Mouse (Mus musculus): ENCODE measurements around the gene Glis3.

Glis3 gene

DNA sequence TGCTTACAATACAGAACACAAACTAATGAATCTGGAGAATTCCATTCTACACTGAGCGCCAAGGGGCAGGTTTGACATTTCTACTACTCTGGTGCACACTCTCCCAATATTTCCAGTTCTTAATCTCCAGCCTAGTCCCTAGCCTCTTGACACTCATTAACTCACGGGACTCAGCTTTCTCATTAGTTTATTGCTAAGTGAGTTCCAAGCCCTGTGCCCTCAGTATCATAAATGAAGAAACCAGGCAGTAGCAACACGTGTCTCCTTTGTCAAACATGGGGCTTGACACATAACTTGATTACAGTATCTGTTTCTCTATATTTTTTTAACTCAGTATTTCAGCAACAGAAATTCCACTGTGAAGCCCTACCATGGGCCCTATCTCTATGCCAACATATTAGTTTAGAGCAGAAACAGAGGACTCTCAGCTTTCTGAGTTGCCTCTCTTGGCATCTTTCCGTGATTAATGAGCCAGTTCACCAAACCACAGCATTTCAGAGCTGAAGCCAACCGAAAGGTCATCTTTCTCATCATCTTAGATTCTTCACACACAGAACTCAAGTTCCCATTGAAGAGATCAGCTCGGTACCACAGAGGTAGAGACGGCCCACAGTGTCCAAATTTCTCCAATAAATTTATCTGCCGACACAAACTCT lies 186.1 kb downstream of the Glis3 start:
- no peak for DNase-seq (ENCODE audit: low spot score in 2 of 2)

DNA sequence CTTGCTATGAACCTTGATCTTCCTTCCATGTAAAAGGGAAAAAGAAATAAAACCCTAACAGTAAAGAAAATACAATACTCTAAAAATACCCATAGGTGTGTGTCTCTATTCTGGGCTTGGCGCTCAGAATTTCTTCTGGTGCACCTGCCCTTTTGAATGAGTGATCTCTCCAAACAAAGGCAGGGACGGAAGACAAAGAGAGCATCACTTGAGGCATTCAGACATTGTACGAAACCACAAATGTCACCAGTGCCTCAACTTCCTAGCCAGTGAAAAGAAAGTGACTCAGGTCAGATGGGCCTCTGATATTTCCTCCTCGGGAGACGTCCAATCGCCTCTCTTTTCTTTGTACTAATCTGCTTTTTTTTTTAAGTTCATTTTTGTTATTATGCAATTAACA lies 201.8 kb downstream of the Glis3 start:
- no peak for DNase-seq (ENCODE audit: low spot score in 2 of 2)

DNA sequence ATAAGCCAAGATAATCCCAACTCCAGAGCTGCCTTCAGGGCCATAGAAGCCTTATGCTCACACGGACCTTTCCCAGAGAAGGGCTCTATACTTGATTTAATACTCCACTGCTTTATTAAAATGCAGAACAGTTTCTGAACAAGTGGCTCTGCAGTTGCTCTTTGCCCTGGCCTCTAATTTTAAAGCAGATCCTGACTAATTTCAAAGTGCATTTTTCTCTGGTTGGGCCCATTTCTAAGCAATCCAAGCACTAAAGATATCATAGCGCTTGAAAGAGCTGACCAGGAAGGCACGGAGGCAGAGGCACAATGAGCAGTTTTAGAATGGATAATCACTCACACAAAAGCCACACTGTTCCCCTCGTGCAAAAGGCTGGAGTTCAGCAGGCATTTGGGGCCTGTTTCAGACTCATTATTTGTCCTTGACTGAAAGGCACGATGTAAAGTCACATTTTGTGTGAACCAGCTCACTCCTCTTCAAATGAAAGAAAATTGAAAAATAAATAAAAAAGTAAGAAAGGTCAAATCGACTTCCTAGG lies 202.5 kb downstream of the Glis3 start:
- no peak for DNase-seq (ENCODE audit: low spot score in 2 of 2)

DNA sequence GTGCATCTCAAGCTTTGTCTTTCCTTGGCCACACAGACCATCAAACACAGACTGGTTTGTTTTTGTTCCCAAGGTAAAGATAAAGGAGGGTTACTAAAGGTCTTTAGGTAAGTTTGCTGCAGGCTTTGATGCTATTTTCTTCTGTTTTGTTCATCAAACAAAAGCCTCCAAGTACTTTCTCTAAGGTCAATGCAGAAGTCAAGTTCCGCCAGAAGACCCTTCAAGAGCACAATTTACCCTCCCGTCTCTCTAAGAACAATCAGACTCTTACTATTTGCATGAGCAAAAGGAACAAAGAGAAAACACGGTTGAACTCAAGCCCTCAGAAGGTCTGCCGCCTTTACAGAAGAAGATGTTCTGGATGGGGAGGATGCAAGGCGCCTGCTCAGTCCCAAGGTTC lies 206.3 kb downstream of the Glis3 start:
- no peak for DNase-seq (ENCODE audit: low spot score in 2 of 2)

DNA sequence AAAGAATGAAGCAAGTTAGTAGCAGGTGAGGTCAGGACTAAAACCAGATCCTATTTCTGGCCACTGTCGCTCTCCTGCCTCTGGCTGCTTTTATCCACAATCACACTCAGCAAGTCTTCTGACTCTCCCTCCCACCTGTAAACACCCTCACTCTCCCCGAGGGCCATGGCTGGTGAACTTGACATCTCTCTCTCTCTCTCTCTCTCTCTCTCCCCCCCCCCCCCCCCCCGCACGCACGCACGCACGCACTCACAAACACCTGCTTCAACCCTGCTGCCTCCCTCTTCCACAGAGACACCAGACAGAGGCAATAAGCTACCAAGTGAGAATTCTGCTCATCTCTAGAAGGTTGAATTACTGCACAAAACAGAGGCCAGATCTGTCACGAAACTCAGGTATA lies 208.7 kb downstream of the Glis3 start:
- DNase-seq (ENCODE audit: low spot score in 2 of 2): no peak

DNA sequence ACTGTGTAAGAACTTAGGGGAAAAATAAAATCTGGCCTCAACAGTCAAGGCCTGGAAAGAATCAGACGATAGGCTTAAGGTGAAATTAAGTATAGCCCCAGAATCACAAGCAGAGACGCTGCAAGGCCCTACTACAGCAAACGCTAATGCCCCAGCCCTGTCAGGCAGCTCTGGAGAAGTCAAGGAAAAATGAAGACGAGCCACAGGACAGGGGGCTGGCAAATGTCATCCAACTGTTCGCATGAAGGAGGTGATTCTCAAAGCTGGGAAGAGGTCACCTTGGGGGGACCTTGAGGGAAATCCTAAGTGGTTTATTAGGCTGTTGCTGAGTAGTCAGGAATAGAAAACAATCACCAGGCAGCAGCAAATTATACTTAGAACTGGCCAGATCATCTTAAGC lies 214.1 kb downstream of the Glis3 start:
- DNase-seq (ENCODE audit: low spot score in 2 of 2): no peak

DNA sequence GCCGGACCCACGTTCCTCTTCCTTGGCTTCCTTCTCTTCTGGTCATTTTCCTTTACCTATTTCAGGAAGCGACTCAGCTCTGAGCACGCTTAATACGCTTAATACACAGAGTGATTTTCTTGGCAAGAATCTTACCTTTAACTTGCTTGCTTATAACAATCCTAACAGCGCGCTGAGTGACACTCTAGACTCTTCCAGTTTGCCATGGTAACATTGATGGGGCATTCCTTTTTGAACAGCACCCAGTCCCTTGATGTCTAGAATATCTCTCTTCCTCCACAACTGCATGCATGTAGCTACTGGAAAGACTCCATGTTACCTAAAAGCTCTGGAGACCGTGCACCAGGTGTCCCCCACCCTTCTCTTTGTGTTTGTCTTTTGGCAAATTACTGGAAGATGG lies 225.5 kb downstream of the Glis3 start:
- DNase-seq (ENCODE audit: low spot score in 2 of 2): no peak

DNA sequence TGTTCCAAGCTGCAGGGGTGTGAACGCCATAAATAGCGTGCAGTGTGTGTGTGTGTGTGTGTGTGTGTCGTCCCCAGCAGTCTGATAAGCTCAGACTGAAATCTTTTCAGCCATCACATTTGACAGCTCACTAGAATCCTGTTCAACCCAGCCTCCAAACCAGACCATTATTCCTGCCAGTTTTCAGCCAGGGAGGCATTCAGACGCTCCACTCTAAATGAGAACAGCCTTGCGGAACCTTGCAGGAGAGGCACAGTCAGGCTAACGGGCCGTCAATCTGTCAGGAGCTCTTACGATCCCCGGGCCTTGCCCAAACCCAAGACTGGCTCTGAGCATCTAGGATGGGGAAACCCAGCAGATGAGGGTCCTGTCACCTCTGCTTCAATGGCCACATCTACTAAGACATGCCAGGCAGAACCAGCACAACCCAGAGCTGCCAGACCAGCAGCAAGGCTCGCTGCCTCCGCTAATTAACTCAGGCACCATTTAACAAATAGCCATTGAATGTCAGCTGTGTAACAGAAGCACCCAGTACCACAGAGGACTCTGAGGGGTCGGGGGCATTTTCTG lies 226.8 kb downstream of the Glis3 start:
- DNase-seq (ENCODE audit: low spot score in 2 of 2): peak; percentile 13 to 20

DNA sequence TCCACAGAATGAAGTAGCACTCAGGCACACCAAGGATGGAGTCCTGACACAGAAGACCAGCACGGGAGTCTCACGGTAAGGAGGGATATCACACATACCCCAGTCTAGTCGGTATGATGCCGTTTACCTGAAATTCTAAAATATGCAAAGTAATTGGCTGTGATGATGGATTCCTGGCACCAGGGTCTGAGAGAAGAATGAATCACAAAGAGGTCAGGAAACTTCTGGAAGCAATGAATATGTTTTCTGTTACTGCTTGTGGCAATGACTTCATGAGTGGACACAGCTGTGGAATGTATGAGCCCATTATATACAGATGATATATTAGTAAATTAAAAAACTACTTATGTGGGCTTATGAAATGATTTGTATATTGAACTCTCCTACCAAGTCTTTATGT lies 231.1 kb downstream of the Glis3 start:
- DNase-seq (ENCODE audit: low spot score in 2 of 2): no peak

DNA sequence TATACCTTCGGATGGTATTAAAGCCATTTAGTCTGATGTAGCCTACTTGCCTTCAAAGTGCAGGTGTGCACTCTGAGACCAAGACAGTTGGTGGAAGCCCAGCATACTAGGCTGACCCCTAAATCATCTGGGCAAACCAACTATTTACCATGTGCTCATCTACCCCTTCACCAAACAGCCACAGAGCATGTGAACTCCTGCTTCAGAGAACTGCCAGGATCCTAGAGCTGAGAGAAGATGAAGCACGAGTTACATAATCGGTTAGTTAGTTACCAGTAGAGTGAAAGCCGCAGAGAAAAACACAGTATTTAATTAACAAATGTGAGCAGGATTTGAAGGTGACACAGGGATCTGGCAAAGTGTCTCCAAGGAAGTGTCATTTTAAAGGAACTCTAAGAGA lies 237.7 kb downstream of the Glis3 start:
- DNase-seq (ENCODE audit: low spot score in 2 of 2): no peak

DNA sequence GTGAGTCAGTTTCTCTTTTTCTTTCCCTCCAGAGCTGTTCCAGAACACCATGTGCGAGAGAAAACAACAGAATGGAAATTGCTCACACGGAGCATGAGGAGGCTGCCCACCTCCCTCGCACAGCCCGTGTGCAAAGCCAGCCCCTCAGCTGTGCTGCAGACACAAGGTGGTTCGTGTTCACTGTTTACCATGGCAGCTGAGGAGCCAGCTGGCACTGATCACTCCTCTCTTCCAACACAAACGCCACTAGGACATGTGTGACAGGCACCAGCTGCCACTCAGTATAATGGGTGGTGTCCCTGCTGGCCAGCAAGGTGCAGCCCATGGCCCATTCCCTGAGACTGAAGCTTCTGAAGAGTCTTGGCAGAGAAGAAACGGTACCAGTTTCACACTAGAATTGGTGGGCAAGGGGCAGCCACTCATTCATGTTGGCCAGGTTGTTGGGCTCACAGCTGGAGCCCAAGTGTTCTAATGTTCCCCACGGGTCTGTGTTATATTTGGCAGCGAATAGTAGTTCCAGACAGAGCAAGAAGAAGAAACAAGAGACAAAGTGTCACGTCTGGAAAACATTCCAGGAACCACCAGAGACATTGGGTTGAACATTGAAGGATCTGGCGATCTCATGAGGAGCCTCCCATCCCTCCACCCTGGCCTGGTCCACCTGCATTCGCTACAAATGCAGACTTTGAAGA lies 243.3 kb downstream of the Glis3 start:
- DNase-seq (ENCODE audit: low spot score in 2 of 2): peak; percentile 16 to 43

DNA sequence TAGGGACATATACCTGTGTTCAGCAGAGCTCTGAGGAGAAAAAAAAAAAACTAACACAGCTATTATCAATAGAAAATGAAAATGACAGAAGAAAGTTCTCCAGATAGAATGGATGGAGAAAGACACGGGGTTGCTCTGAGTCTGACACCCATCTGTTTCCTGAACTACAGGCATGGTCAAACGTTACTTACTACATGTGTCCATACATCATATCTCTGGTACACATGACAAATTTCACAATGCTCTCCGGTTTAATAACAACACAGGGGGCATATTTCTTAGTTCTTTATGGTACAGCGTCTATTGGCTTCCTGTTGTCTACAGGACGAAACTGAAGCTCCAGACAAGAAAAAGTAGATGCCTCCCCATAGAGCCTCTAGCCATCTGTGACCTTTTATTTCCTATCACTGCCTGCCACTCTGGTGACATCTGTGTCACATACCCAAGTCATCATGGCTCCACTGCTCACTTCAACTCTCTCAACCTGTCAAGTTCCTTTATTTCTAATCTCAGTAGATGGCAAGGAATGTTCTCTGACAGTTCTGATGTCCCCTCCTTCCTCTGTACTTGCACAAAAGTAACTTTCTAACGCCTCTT lies 251.6 kb downstream of the Glis3 start:
- no peak for DNase-seq (ENCODE audit: low spot score in 2 of 2)

DNA sequence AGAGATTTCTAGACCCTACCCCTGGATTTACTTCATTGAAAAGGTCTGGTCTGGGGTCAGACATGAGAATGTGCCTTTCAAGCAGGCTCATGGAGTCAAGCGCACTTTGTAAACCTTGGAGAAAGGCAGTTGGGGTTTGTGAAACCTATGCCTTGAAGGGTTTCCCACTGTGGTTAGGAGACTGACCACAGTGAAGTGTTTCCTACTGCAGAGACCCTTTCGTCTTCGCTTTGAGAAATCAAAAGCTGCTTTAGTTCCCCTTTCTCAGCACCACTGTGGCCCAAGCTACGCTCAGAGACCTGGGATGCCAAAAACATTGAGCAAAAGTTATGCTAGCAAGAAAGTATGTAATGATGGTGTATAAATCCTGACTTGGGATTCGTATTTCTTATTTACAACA lies 255.7 kb downstream of the Glis3 start:
- no peak for DNase-seq (ENCODE audit: low spot score in 2 of 2)

DNA sequence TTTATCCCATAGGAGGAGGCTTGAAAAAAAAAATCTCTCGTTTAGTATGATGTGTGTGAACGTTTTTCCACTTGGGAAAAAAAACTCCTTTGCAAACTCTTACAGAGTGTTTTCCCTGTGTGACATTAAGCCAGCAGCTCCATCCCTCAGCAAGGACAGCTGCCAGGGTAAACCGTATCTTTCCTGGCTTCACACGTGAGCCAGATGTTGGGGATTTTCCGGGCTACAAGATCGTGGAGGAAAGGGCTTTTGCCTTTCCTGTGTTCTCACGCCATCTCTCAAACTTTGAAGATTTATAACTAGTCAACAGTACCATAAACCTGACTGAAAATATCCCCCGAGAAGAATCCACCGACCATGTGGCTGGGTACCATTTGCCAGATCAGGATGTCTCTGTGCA lies 256.9 kb downstream of the Glis3 start:
- no peak for DNase-seq (ENCODE audit: low spot score in 2 of 2)

DNA sequence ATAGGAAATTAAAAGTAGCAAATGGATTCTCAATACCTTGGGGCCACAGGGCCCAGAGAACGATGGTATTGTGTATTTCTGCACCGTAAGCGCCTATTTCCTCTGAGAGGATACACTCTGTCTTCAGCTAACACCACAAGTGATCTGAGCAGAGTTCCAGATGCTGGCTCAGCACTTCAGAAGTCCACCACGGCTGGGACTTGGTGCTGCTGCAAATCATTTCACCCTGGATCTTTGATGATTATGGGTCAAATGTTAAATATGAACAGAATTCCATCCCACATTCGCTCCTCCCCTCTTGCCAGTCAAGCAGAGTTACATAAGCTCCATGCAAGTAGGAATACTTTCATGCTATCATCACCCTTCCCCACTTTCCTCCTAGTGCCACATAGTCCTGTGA lies 263.8 kb downstream of the Glis3 start:
- no peak for DNase-seq (ENCODE audit: low spot score in 2 of 2)

DNA sequence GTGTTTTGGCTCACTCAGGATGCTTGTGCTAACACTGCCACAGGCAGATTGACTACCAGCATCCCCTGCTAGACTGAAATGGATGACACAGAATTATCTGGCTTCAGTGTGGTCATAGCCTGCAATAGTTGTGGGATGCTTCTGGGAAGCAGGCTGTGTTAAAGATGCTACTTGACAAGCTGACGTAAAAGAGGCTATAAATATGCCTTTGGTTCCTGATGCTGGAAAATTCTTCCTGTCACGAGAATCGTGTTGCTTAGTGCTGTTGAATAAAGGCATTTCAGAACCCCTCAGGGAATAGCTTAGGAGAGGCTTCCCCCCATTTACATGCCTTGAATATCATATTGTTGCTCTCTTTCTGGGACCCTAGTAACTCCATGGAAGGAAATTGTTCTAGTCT lies 271.1 kb downstream of the Glis3 start:
- DNase-seq (ENCODE audit: low spot score in 2 of 2): no peak

DNA sequence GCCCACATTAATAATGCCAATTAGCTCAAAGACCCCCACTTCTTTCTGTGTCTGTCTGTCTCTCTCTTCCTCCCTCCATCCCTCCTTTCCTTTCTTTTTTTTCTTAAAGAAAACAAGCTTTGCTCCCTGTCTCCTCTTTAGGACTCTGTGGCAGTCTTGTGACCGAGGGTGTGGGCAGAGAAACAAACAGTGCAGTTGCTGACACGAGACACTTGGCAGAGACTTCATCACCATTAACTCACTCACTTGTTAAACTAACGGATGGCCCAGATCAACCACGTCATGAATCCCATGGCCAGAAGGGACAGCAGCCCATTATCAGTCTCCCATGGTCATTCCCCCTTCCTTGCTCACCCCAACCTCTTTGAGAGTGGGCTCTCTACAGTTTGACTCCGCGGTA lies 276.9 kb downstream of the Glis3 start:
- no peak for DNase-seq (ENCODE audit: low spot score in 2 of 2)

DNA sequence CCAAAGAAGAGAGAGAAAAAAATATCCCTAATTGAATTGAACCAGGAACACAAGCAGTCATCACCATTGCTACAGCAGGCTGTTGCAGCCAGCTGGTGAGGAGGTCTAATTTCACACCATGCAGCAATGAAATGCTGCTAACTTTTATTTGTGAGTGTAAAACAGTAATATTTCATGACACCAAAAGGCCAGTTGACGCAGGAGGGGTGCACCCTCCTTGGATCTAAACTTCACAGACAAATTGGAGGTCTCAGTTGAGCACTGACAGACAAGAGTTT lies 284.4 kb downstream of the Glis3 start:
- DNase-seq (ENCODE audit: low spot score in 2 of 2): no peak

DNA sequence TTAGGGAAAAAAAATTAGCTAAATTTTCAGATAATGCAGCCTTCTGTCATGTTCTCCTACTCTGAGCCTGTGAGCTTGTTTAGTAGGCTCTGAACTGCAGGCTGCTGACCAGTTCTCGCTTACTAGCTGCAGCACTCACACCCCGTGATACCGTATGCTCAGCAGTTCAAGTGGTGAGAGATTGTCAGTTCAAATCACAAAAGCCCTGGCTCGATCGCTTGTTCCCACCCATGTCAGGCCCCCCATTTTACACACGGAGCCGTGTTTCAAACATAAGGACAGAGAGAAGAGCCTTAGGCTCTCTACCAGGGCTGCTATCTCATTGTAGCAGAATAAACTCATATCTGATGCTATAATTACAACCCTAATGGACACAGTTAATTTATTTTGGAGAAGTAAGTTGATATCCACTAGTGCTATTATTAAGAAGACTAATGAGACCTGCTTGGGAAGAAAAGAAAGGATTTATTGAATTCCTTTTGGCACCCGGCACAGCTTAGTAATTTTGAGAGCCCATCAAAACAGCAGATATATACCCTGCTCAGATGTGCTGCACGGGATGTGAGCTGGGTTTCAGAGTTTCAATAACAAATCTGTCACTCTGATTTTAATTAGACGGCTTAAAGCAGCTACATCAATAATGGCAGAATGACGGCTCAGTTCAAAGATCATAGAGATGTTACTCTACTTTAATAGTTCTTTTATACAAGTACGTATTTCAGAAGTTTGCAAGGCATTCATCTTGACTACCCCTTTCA lies 284.9 kb downstream of the Glis3 start:
- no peak for DNase-seq (ENCODE audit: low spot score in 2 of 2)

DNA sequence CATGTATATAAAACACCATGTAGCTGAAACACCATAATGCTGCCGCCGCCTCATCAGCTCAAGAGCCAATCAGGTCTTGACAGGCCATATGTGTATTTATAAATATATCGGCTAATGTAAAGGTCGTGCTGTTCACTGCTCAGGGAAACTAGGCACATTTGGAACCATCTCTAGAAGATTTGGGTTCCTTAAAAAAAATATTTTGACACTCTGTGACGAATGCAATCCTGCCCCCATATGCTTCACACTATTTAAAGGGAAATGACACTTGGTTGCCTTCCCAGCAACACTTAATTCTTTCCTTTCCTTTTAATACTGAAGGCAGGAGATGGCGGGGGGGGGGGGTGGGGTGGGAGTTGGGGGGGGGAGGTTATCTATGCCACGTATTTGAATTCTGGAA lies 286.1 kb downstream of the Glis3 start:
- DNase-seq (ENCODE audit: low spot score in 2 of 2): no peak

DNA sequence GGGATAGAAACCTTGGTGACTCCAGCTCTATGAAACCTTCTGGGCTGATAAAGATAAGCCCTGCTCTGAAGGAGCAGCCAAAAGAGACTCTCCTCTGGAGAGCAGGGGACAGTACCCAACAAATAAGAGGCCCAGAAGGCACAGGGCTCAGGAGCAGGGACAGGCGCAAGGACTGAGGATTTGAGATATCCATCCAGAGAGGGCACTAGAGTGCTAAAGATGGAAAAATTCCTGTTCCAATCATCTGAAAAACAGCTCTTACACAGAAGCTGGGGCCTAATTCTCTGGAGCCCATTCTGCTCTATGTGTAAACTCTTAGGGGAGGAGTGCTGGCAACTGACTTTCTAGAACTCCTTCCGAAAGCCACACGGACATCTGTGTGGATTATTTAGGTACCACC lies 287.0 kb downstream of the Glis3 start:
- DNase-seq (ENCODE audit: low spot score in 2 of 2): no peak

DNA sequence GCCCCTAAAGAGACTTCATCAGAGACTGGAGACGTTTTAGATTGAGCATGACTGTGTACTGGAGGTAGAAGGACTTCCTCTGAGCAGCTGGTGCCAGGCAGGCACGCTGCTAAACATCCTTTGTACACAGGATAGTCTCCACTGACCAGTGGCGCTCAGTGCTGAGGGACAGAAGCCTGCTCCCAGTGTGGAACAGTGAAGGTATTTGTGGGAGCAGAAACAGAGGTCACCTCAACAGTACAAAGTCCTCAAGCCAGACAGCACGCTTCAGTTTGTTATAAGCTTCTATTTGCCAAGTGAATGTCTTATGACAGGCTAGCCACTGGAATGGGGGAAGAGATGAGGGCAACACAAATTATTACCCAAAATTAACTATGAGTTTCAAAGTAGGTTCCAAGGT lies 289.0 kb downstream of the Glis3 start:
- no peak for DNase-seq (ENCODE audit: low spot score in 2 of 2)

Measured in frontal cortex, postnatal 10 days (tissue).